19 mouse cellular contexts compared by ENCODE assay signal in the genomic region with DNA sequence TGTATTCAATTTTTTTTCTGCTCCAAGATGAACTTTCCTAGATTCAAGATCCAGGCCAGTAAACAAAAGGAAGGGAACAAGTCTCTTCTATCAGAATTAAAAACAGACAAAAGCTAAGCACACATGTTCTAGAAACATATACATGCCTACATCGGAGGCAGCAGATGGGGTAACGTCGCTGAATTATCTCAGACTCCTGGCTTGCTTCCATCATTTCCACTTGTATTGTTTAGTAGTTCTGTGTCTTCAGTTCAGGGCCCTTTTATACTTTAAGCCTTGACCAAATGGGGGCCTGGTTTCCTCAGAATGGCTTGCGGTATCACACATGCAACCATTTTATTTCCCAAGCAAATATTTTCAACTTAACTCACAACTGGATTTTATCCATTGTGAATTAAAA.
"Had no signal": no experiment of that assay in that cellular context is flagged by ENCODE, and none has a peak within 500 bp of the region (broad histone marks: within the 10 kb centered on the region; RNA-seq: fewer than 3 reads in every experiment).

No protein-coding gene starts in this region.

- H3K27me3 ChIP-seq: lung, embryonic 15.5 days; midbrain, embryonic 12.5 days; neural tube, embryonic 13.5 days had no signal

- H3K9ac ChIP-seq: lung, embryonic 15.5 days; midbrain, embryonic 12.5 days; neural tube, embryonic 13.5 days; neural tube, embryonic 15.5 days had no signal

- H3K4me2 ChIP-seq: lung, embryonic 15.5 days; midbrain, embryonic 12.5 days; neural tube, embryonic 13.5 days; neural tube, embryonic 15.5 days had no signal

- H3K36me3 ChIP-seq: lung, embryonic 15.5 days; midbrain, embryonic 10.5 days; midbrain, embryonic 12.5 days; neural tube, embryonic 13.5 days; neural tube, embryonic 15.5 days had no signal

- H3K9me3 ChIP-seq: lung, embryonic 15.5 days; midbrain, embryonic 10.5 days; midbrain, embryonic 12.5 days; neural tube, embryonic 13.5 days; neural tube, embryonic 15.5 days had no signal

- H3K27ac ChIP-seq: lung, embryonic 15.5 days; midbrain, embryonic 10.5 days; midbrain, embryonic 12.5 days; neural tube, embryonic 13.5 days; neural tube, embryonic 15.5 days had no signal

- DNase-seq: lung, adult 18-20 months; lung, postnatal 10 days; lung, postnatal 4 days; midbrain, embryonic 14.5 days; retina, postnatal 1 day; right cerebral cortex, adult 18-20 months; right cerebral cortex, postnatal 25 days; right cerebral cortex, postnatal 4 days; spleen, adult 18-20 months; thymus, adult 18-20 months; thymus, postnatal 14 days; thymus, postnatal 36 days had no signal

- ATAC-seq: midbrain, embryonic 16.5 days had no signal

- H3K4me3 ChIP-seq: lung, embryonic 15.5 days; midbrain, embryonic 10.5 days; midbrain, embryonic 12.5 days; myocyte; neural tube, embryonic 13.5 days; neural tube, embryonic 15.5 days had no signal

- H3K4me1 ChIP-seq: lung, embryonic 15.5 days; midbrain, embryonic 10.5 days; midbrain, embryonic 12.5 days; neural tube, embryonic 13.5 days; neural tube, embryonic 15.5 days had no signal
